Mouse (Mus musculus) urinary bladder, postnatal 25 days (tissue): ENCODE measurements at regions not wholly inside any gene's neighbourhood (a gene's known extent, or its start where the extent isn't known, plus 50 kb on each side); places are given as distances from the start of the nearest gene placed in this dataset.

Source experiments
- DNase-seq: peaks from one replicate; pipeline ENCODE4 v3.0.0; 2022; ENCODE audit warnings: low spot score

DNA sequence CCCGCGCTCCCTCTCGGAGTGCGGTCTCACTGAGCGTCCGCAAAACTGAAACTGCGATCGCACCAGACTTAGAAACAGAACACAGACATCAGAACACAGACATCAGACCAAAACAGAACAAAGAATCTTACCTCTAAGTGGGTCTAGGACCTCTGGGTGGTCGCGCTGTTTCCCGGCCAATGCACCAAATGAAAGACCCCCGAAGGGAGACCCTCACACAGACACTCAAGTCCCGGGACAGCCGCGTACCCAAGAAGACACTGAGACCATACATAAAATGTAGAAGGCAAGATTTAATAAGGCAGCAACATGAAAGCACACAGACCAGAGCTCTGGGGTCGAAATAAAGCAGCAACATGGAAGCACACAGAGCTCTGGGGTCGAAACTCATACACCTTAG, 341.1 kb downstream of the Gm21739 start:
- DNase-seq, result peak; percentile 0
